Mouse (Mus musculus): ENCODE measurements around the gene Rcan3. TPM values are rescaled to one million over a fixed set of nuclear protein-coding genes. Genes with fewer than 3 reads are reported as not detected.

The Rcan3 gene
- polyA plus RNA-seq (2012; rRNA removed) = 28.9 and 30.6 TPM in 2 replicates

DNA sequence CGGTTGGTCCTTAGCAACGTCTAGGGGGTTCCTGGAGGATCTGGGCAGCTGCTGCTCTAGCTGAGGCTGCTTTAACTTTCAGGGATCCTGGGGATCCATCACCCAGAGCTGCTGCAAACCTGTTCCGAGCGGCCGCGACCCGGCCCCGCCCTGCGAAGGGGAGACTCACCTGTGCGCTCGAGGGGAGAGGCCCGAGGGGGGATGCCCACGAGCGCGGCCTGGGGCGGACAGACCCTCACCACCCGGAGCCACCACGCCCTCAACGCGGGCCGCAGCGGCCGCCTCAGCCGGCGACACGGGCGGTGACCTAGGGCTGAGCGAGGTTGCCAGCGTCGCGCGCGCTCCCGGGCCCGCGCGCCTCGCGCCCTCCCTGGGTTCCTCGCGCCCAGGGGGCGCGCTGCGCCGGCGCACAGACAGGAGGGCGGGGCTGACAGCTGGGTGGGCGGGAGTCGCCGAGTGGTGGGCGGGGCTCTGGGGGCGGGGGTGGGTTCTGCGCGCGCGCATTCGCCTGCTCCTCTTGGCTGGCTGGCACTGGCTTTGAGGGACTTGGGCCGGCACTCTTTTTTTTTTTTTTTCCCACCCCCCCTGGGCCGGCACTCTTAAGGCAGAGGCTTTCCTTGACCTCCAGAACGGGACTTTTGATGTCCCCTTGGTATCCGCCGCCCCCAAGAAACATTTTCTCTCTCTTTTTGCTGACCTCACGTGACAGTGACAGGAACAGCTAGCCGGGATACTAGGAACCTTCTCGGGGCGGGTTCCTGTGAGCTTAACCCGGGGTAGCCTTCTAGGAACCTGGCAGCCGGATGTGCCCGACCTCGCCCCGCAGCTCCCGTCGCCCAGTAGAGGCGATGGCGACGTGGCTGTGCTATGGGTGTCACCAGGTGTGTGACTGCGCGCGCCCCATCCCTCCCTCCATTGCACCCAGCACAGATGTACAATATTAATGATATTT is at the start of gene Rcan3:
Gene Rcan3 (minus strand): TSS at position 411 of the 952 bp plus-strand sequence.

GRCm38 (mm10) chr4:135397991-135398390 is 35.7 kb downstream of the Rcan3 start, which contains the start of gene Ncmap:
TSS of gene Ncmap (minus strand) at chr4:135398227.

Other genes starting within 250 kb of the Rcan3 start
- gene Clic4, start 161.0 kb downstream of the Rcan3 start, polyA plus RNA-seq (2012; rRNA removed) = 56.4 and 62.9 TPM in 2 replicates
- 137 and 159 TPM in 2 replicates for gene Srrm1, start 80.5 kb downstream of the Rcan3 start, polyA plus RNA-seq (2012; rRNA removed)
- 0.81 and 6.2 TPM in 2 replicates for gene Ncmap, start 35.6 kb downstream of the Rcan3 start, polyA plus RNA-seq (2012; rRNA removed)
- 0.25 and 0.44 TPM in 2 replicates for gene Stpg1, start 60.9 kb upstream of the Rcan3 start, polyA plus RNA-seq (2012; rRNA removed)
- gene Nipal3, start 61.2 kb upstream of the Rcan3 start, polyA plus RNA-seq (2012; rRNA removed) = 15.6 and 16.8 TPM in 2 replicates
- gene Grhl3, start 139.8 kb upstream of the Rcan3 start, polyA plus RNA-seq (2012; rRNA removed) = 0.66 and 2.8 TPM in 2 replicates